Mouse (Mus musculus): ENCODE measurements around the gene Cep112.

GRCm38 (mm10) chr11:108696563-108696962 lies 271.6 kb downstream of the Cep112 start:
- TF ChIP-seq CTCF (IDR thresholded peaks at IDR 0.05; ENCODE audit: low read depth) (no peak), EP300 (IDR thresholded peaks at IDR 0.05; ENCODE audit: low read depth) (no peak)

Data from liver, embryonic 14.5 days (tissue).